Mouse (Mus musculus) kidney, adult 8-10 months (tissue): ENCODE measurements around the gene Pax1.

ENCODE experiments used
- DNase-seq, 2 experiments: peaks; one replicate each; pipeline ENCODE4 v3.0.0; 2022

Gene Pax1

DNA sequence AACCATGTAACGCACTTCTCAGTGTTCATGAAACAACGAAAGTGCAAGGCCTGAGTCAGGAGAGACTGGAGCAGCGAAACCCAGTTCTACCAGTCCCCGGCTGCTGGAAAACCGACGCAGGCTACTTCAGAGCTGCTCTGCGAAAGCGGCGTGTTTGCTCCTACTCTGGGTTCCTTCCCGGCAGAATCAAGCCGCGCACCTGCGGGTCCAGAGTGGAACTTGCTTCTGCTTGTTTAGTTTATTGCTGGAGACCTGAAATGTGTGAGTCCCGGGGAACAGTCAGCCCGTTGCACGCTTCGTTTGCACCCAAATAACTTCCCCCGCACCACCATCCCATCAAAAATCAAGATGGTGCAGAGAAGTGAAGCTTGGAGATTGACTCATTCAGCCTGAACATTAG is at the start of gene Pax1:
Gene Pax1, plus strand, starts transcription at position 345 of the 400 bp plus-strand sequence.
- DNase-seq: no peak

GRCm38 (mm10) chr2:147321036-147321435 is 40.7 kb upstream of the Pax1 start:
- peak in 1 of 2 experiments; percentile 32 for DNase-seq

GRCm38 (mm10) chr2:147325178-147325577 is 36.5 kb upstream of the Pax1 start:
- DNase-seq: no peak

DNA sequence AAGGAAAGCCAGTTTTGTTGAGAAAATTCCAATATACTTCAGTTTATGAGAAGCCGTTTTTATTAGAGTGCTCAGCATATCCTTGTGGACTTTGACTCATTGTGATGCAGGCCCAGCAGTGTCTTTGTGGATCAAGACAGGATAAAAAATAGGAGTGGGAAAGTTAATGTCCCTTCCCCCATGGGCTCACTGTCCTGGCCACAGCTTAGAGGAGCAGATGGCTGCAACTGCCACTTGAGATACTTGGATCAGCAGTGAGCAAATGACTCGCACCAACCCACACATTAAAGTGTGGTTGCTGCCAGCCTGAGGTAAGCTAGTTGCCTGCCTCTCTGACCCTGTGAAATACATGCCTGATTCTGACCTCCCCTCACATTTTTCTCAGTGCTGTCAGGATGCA is 29.0 kb upstream of the Pax1 start:
- no peak for DNase-seq

GRCm38 (mm10) chr2:147338729-147339128 is 23.0 kb upstream of the Pax1 start:
- no peak for DNase-seq

DNA sequence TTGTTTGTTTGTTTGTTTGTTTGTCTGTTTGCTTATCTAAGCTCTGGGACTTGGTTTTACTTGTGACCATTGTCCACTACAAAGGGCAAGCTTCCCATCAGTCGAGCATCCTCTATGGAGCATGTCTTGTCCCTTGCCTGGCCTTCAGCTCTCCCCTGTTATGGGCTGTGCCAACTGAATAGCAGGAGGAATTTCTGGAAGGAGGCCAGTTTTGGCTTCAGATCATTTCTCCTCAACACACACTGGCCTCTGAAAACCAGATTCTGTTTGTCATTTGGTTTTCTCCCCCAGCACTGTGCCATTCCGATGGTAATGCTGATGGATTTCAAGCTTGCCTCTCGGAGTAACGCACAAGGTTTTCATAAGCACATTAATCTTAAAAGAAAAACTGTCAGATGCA is 21.9 kb upstream of the Pax1 start:
- no peak for DNase-seq

DNA sequence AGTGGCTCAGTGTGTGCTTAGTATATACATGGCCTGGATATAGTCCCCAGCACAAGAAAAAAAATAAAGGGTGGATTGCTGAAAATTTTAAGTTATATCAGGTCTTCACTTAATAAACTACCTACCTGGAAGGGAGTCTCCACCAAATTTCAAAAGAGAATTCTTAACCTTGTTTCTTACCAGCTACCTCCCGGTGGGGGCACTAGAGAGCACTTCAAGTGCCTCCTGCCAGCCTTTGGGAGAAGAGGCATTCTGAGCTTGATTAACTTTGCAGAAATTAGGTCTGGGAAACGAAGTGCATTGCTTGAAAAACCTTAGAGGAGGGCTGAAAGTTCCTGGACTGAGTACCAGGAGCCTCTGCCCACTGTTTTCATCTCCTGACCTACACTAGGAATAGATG is 19.5 kb upstream of the Pax1 start:
- peak in 1 of 2 experiments; percentile 10 for DNase-seq

DNA sequence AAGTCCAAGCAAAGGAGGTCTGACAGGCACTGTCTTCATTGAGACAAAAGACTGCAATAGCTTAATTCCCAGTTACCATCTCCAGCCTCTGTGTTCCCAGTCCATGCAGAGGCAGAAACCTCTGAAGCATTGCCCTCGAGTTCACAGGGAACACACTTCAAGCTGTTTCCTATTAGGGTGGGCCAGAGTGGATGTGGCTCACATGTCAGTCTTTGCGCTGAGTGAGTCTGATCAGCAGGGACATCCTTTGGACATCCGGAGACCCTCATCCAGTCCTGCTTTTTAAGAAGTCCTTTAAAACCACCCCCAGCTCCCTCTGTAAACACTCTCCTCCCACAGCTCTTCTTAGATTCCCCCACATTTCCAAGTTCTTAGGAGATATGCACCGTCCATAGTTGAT is 2.0 kb upstream of the Pax1 start:
- DNase-seq: no peak

GRCm38 (mm10) chr2:147360401-147360800 is 1.3 kb upstream of the Pax1 start:
- DNase-seq: no peak

DNA sequence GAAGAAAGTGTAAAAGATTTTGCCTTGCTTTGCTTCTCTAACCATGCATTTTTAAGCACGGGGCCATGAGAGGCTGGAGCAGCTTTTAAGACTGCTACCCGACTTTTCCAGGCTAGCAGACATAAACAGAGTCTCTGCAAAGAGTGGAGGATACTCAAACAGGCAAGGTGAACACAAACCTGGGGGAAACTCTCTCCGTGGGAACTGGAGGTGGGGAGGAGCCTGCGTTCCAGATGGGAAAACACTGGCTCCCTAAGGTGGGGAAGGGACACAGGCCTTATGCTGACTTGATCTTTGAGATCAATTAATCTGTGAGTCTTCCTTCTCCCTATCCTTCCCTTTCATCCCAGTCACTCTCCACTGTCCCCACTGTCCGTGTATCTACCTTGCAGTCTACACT is 869 bp upstream of the Pax1 start:
- DNase-seq: no peak

DNA sequence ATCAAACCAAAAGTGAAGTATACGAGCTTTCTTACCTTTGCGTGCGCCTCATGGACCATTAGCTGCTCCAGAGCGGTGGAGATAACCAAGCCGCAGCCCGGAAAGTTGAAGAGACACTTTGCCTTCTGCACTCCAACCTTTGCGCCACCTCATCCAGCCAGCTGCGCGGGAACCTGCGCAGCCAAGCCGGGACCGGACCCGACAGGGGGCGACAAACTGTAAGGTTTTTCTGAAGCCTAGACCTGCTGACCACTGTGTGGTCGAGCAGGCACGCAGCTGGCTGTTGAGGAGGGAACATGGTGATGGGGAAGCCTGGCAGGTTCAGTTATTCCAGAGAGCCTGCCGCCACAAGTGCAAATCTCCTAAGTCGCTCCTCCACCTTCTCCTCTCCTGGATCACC is 591 bp downstream of the Pax1 start:
- DNase-seq: peak in 1 of 2 experiments; percentile 24

DNA sequence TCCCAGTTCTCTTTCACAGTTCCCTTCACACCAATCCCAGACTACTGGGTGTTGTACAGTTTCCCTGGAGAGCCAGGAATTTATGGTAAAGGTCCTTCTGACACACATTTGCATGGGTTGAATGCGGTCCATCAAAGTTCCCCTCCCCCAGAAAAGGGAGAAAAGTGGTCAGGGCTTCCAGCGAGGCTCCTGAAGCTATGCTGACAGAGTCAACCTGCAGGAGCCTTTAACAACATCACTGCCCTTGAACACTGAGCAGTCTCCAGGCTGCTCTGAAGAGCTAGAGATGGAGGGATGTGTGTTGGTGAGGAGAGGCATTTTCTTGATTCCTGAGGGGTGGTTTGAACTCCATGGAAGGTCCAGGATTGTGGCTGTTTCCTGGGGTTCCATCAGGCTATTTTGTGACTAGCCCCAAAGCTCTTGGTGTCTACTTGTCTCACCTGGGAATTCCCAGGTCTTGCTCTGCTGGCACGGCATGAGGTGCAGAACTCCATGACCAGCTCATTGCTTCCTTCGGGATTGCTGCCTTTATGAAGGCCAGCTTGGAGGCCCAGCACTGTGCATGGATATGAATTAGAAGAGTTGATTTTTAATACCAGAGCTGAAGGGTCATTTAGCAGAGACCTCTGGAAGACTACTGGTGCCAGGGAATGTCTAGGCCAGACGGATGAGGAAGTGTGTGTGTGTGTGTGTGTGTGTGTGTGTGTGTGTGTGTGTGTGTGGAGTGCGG is 1.8 kb downstream of the Pax1 start:
- DNase-seq: no peak

DNA sequence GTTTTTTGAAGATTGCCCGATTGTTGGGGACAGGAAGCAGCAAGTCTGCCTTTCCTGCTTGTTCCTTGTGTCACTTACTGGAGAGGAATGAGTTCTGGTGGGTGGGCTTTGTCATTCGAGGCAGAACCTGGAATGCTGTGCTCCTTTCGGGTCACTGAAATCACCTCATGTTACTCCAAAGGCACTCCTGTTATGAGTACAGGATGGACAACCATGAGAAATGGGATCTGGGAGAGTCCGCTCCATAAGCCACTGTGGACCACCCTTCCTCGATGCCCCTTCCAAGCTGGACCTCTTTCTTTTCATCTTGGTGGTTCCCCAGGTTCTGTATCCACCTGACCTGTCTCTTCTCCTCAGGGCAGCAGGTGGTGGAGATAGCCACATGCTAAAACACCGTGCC is 2.5 kb downstream of the Pax1 start:
- DNase-seq: no peak

DNA sequence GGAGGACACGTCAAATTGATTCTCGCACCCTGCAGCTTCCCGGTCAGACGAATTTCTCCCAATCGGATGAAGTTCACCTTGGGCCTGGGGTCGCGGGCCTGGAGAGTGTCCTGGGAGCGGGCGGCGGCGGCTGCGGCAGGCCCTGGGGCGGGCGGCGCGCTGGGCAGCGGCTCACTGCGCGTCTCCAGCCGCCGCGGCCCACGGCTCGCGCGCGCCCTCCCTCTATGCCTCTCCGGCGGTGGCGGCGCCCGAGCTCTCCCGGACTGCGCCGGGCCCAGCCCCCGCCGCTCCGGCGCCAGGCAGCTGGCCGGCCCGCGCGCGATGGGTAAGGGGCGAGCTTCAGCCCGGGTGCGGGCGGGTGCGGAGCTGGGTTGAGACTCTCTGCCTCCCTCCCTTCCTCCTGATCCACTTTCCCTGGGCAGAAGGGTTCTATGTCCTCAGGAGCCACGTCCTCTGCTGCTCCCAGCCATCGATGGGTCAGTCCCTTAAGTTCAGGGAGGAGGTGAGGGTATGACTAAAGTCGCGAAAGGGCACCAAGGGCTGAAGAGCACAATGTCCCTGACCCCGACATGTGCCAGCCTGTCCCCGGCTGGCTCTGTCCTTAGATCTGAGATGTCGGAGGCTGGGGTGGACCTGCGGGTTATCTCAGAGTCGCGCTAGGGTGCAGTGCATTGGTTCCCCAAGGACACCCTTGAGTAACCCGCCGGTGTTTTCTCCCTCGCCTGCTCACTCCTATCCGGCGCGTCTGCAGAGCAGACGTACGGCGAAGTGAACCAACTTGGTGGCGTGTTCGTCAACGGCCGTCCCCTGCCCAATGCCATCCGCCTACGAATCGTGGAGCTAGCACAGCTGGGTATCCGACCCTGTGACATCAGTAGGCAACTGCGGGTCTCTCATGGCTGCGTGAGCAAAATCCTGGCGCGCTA is 3.5 kb downstream of the Pax1 start:
- DNase-seq: no peak

GRCm38 (mm10) chr2:147365908-147366630 is 4.3 kb downstream of the Pax1 start:
- no peak for DNase-seq

GRCm38 (mm10) chr2:147367246-147367820 is 5.6 kb downstream of the Pax1 start:
- DNase-seq: no peak

GRCm38 (mm10) chr2:147367911-147368591 is 6.3 kb downstream of the Pax1 start:
- DNase-seq: no peak

- DNase-seq: no peak
Observed at GRCm38 (mm10) chr2:147369561-147369960, 7.8 kb downstream of the Pax1 start.

DNA sequence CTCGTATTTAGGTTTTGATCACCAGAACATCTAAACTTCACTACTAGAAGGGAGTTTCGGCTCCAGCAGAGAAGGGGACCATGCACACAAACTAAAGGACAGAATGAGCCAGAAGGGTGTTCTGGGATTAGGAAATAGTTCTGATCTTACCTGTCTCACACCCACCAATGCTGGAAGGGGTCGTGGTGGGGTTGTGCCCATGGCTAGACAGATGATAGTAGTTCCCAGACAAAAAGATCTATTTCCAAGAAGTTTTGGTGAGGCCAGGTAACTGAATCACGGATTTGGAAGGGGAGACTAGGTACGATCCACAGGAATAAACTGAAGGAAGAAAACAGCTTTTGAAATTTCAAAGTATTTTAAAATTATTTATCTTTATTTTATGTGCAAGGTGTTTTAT is 8.4 kb downstream of the Pax1 start:
- no peak for DNase-seq

- no peak for DNase-seq
Observed at GRCm38 (mm10) chr2:147371289-147371688, 9.6 kb downstream of the Pax1 start.

DNA sequence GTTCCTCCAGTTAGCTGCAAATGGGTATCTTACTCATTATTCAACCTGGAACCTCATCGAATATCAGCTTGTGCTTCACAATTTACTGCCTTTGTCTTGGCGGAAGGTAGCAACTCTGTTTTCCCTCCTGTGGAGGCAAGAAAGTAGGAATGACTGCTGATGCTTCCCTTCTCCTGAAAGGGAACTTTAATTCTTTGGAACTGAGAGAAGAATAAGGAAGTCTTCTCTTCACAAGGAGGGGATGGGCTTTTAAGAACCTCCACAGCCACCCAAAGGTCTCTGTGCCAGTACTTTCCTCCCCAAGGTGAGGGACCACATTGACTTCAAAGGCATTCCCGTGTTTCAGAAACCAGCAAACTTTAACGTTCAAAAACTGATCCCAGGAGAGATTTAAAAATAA is 10.1 kb downstream of the Pax1 start:
- DNase-seq: no peak

GRCm38 (mm10) chr2:147372947-147373666 is 11.4 kb downstream of the Pax1 start:
- DNase-seq: no peak
